Mouse (Mus musculus) limb, embryonic 10.5 days (tissue): ENCODE results near the gene Tssk4. TPM values are rescaled to one million over a fixed set of nuclear protein-coding genes. Genes with fewer than 3 reads are reported as not detected.

Experiments
- polyA plus RNA-seq: library from polyadenylated mRNA; unstranded; fragments of >200 nt; fragmentation: Nextera tagmentation; extraction: Ambion mirVana; gene quantifications from 2 replicates; pipeline ENCODE4 v1.2.1, GENCODE M21; 2016

Tssk4 gene
- polyA plus RNA-seq, 1 experiment from 2014 or later: 0.61 TPM

Other genes starting within 250 kb of the Tssk4 start
- gene Dhrs4, start 171.4 kb upstream of the Tssk4 start, polyA plus RNA-seq: 74.5 and 83.2 TPM in 2 replicates
- 2.4 and 2.9 TPM in 2 replicates for gene Carmil3, start 159.5 kb upstream of the Tssk4 start, polyA plus RNA-seq
- gene Cpne6, start 139.7 kb upstream of the Tssk4 start, polyA plus RNA-seq: 0.05 TPM in 1 of 2 replicates, not detected in the other
- gene Nrl, start 125.2 kb upstream of the Tssk4 start, polyA plus RNA-seq: not detected in 2 replicates
- 22.1 and 26.9 TPM in 2 replicates for gene Pck2, start 109.9 kb upstream of the Tssk4 start, polyA plus RNA-seq
- 62.3 and 69.1 TPM in 2 replicates for gene Dcaf11, start 90.2 kb upstream of the Tssk4 start, polyA plus RNA-seq
- 0.59 and 0.87 TPM in 2 replicates for gene A730061H03Rik, start 89.8 kb upstream of the Tssk4 start, polyA plus RNA-seq
- gene Fitm1, start 74.6 kb upstream of the Tssk4 start, polyA plus RNA-seq: 1.3 and 3.9 TPM in 2 replicates
- gene Psme1, start 72.1 kb upstream of the Tssk4 start, polyA plus RNA-seq: 109 and 115 TPM in 2 replicates
- 5.2 and 5.4 TPM in 2 replicates for gene Emc9, start 64.9 kb upstream of the Tssk4 start, polyA plus RNA-seq
- gene Psme2, start 59.1 kb upstream of the Tssk4 start, polyA plus RNA-seq: 157 and 192 TPM in 2 replicates
- 19.7 and 22.6 TPM in 2 replicates for gene Rnf31, start 58.5 kb upstream of the Tssk4 start, polyA plus RNA-seq
- 4.9 and 7.0 TPM in 2 replicates for gene Irf9, start 46.6 kb upstream of the Tssk4 start, polyA plus RNA-seq
- gene Rec8, start 32.1 kb upstream of the Tssk4 start, polyA plus RNA-seq: 6.1 and 12.1 TPM in 2 replicates
- 134 and 152 TPM in 2 replicates for gene Ipo4, start 14.2 kb upstream of the Tssk4 start, polyA plus RNA-seq
- gene Gm49378, start 12.3 kb upstream of the Tssk4 start, polyA plus RNA-seq: 1.1 and 2.2 TPM in 2 replicates
- gene Tm9sf1, start 6.4 kb upstream of the Tssk4 start, polyA plus RNA-seq: 80.6 and 92.0 TPM in 2 replicates
- gene Mdp1, start 10.3 kb downstream of the Tssk4 start, polyA plus RNA-seq: 58.8 and 67.0 TPM in 2 replicates
- gene Gmpr2, start 21.8 kb downstream of the Tssk4 start, polyA plus RNA-seq: 55.8 and 60.8 TPM in 2 replicates
- gene Nedd8, start 21.9 kb downstream of the Tssk4 start, polyA plus RNA-seq: 649 and 655 TPM in 2 replicates
- gene Tinf2, start 31.6 kb downstream of the Tssk4 start, polyA plus RNA-seq: 66.2 and 77.9 TPM in 2 replicates
- gene Tgm1, start 63.7 kb downstream of the Tssk4 start, polyA plus RNA-seq: 1.5 and 1.9 TPM in 2 replicates
- 27.3 and 29.7 TPM in 2 replicates for gene Rabggta, start 72.1 kb downstream of the Tssk4 start, polyA plus RNA-seq
- 65.2 and 67.4 TPM in 2 replicates for gene Dhrs1, start 95.5 kb downstream of the Tssk4 start, polyA plus RNA-seq
- gene Nop9, start 95.5 kb downstream of the Tssk4 start, polyA plus RNA-seq: 68.7 and 71.4 TPM in 2 replicates
- 0.24 TPM in 1 of 2 replicates, not detected in the other for gene Cideb, start 108.3 kb downstream of the Tssk4 start, polyA plus RNA-seq
- 0.23 and 0.30 TPM in 2 replicates for gene Ltb4r2, start 111.2 kb downstream of the Tssk4 start, polyA plus RNA-seq
- gene Ltb4r1, start 115.8 kb downstream of the Tssk4 start, polyA plus RNA-seq: 0.14 and 0.26 TPM in 2 replicates
- gene Adcy4, start 133.9 kb downstream of the Tssk4 start, polyA plus RNA-seq: 7.7 and 13.3 TPM in 2 replicates
- gene Ripk3, start 138.7 kb downstream of the Tssk4 start, polyA plus RNA-seq: 25.3 and 29.3 TPM in 2 replicates
- 106 and 157 TPM in 2 replicates for gene Nfatc4, start 173.0 kb downstream of the Tssk4 start, polyA plus RNA-seq
- gene Nynrin, start 203.8 kb downstream of the Tssk4 start, polyA plus RNA-seq: 31.1 and 44.4 TPM in 2 replicates
- gene Cbln3, start 234.2 kb downstream of the Tssk4 start, polyA plus RNA-seq: 0.15 and 0.31 TPM in 2 replicates
- 35.0 and 38.8 TPM in 2 replicates for gene Khnyn, start 234.8 kb downstream of the Tssk4 start, polyA plus RNA-seq